Mouse (Mus musculus): ENCODE measurements around the gene Rps6ka1.

Gene Rps6ka1

DNA sequence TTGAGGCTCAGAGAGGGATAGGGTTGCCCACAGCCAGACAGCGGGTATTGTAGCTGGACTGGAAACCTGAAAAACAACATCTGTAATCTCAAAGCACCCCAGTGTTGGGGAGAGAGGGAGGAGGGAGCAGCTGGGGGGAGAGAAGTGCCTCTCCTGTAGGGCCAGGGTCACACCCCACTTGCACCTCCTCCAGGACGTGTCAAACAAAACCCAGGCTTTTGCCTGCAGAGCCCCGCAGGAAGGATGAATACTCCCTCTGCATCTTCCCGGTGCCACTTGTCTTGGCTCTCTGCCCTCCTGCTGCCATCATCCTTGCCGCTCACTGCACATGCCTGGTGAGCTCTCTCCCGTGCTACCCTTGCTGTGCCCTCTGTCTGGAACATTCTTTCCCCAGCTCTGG is 10.6 kb upstream of the Rps6ka1 start:
- DNase-seq (ENCODE audit: extremely low spot score, low read depth, low spot score): no peak

- no peak for DNase-seq (ENCODE audit: extremely low spot score, low read depth, low spot score)
Measured at GRCm38 (mm10) chr4:133897431-133897891, 9.9 kb upstream of the Rps6ka1 start.

DNA sequence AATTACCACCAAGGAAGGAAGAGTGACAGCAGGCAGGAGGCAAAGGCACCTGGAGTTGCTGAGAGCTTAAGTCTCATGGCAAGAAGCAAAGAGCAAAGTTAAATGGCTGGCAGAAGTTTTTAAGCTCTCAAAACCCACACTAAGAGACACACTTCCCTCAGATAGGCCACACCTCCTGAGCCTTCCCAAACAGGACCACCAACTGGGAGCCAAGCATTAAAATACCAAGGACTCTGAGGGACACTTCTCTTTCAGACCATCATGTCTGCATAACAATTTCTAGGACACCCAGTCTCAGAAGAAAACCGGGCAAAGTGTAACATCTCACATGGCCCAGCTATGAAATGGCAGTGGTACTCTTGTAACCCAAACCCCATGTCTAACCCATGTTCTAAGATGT is 9.4 kb upstream of the Rps6ka1 start:
- no peak for DNase-seq (ENCODE audit: extremely low spot score, low read depth, low spot score)

- no peak for DNase-seq (ENCODE audit: extremely low spot score, low read depth, low spot score)
Measured at GRCm38 (mm10) chr4:133896002-133896401, 8.4 kb upstream of the Rps6ka1 start.

DNA sequence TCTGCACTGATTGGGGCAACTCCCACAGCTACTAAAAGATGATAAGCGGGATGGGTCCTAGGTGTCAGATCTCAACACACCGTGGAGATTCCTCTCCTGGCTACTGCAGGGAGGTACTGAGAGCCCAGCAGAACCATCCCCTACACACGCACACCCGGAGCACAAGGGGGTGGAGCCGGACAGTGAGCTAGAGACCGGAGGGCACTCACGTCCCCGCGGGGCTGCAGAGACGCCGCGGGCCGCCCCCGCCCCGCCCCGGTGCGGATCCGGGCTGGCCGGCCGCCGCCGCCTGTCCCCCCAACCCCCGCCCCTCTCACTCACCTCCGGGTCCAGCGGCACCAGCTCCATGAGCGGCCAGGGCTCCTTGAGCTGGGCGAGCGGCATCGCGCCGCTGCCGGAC is 348 bp downstream of the Rps6ka1 start:
- DNase-seq (ENCODE audit: extremely low spot score, low read depth, low spot score): no peak

- no peak for DNase-seq (ENCODE audit: extremely low spot score, low read depth, low spot score)
Measured at GRCm38 (mm10) chr4:133885991-133886501, 1.6 kb downstream of the Rps6ka1 start.

DNA sequence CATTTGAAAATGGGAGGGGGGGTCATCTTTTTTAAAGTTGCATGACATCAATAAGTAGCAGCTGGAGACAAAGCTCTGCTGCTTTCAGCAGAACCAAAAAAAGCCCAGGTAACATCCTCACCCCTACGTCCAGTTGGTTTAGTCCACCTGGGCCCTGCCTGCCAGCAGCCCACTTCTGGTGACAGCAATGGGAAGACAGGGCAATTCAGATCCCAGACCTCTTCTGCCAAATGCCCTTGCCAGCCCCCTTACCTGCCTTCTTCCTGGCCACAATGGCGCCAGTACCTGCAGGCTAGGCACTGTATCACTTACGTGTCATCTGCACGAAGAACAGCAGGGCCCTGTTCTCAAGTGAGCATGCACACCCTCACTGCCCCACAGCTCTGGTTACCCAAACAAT is 2.3 kb downstream of the Rps6ka1 start:
- DNase-seq (ENCODE audit: extremely low spot score, low read depth, low spot score): no peak

- no peak for DNase-seq (ENCODE audit: extremely low spot score, low read depth, low spot score)
Measured at GRCm38 (mm10) chr4:133884888-133885287, 2.7 kb downstream of the Rps6ka1 start.

GRCm38 (mm10) chr4:133884127-133884753 is 3.4 kb downstream of the Rps6ka1 start:
- DNase-seq (ENCODE audit: extremely low spot score, low read depth, low spot score): no peak

- DNase-seq (ENCODE audit: extremely low spot score, low read depth, low spot score): no peak
Measured at GRCm38 (mm10) chr4:133881851-133882250, 5.7 kb downstream of the Rps6ka1 start.

- no peak for DNase-seq (ENCODE audit: extremely low spot score, low read depth, low spot score)
Measured at GRCm38 (mm10) chr4:133881399-133881798, 6.2 kb downstream of the Rps6ka1 start.

GRCm38 (mm10) chr4:133879145-133879902 is 8.3 kb downstream of the Rps6ka1 start:
- no peak for DNase-seq (ENCODE audit: extremely low spot score, low read depth, low spot score)

GRCm38 (mm10) chr4:133877850-133878755 is 9.5 kb downstream of the Rps6ka1 start:
- DNase-seq (ENCODE audit: extremely low spot score, low read depth, low spot score): no peak

DNA sequence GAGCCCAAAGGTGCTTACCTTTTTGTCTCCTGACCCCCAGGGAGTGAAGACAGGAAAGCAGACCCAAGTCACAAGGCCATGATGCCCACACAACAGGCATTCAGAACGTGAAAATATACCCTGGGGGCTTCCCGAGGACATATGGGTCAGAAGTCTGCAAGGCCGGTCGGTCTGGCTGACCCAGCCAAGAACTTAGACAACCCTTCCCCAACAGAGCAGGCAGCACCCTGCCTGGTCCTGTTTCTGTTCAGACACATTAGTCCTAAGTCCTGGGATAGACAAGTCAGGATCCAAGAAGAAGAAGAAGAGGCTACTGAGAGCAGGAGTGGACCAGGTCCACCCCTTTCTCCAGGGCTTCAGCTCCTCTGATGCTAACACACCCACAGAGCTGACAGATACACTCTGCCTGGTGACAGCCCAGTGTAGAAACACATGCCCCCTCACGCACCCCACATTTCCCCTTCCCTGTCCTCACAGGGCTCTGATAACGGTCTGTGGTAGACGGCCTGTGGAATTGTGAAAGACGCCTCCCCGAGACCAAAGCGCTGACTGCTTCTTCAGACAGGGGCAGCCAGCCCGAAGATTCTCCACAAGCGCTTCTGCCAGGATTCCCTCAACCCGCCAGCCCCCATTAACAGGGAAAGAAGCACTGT is 12.6 kb downstream of the Rps6ka1 start:
- no peak for DNase-seq (ENCODE audit: extremely low spot score, low read depth, low spot score)

DNA sequence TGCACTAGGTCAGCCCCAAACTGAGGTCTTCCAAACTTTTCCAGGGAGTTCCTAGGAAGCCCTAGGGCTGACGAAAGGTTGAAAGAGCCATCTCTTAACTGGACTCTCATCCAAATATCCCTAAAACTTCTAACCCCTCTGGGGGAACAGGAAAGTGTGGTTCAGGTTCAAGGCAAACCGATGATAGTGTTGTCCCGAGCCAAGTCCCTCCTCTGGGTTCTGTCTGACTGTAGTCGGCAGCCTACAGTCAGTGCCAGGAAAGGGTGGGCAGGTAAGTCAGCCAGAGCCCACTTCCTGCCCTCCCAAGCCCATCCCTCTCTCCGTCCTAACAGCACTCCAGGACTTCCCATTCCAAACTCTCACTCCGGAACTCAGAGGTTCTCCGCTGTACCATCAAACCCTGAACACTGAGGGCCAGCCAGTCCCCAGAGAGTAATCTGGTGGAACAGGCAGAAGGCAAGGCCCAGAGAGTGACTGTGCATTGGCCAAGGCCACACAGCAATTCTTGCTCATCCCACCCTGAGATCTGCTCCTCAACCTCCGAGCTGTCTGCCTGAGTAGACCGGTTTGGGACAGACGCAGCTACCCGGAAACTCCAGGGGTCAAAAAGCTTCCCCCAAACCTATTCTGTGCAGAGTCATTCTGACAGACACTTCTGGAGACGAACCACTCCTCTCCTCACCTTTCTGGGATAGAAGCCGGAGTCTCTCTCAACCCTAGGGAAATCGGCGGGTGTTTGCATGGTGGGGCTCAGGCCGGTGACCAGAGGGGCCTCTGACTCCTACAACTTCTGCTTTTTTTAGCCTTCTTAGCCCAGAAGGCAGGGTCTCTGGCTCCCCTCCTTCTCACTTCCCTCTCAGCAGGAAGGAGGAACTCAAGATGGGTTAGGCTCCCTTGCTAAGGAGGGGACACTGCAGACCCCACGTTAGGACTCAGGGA is 13.4 kb downstream of the Rps6ka1 start:
- DNase-seq (ENCODE audit: extremely low spot score, low read depth, low spot score): no peak

- no peak for DNase-seq (ENCODE audit: extremely low spot score, low read depth, low spot score)
Measured at GRCm38 (mm10) chr4:133873431-133873851, 14.2 kb downstream of the Rps6ka1 start.

DNA sequence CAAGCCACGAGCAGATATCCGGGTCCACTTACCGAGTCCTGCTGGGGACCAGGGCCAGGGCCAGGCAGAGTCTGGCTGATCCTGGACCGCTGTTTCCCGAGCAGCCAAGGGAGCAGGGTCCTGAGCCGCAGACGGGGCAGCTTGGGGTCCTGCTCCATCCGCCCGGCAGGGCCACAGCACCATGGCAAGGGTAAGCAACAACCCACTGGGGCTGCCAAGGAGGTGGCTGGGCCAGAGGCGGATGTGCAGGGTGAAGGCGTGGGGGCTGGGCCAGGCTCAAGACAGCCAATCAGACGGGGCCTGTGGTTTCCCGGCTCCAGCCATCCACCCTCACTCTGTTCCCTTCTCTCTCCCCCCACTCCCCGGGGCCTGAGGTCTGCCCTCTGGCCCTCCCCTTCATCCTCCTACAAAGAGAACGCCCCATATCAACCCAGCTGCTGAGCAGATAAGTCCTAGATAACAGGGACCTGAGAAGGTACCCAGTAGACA is 14.7 kb downstream of the Rps6ka1 start:
- DNase-seq (ENCODE audit: extremely low spot score, low read depth, low spot score): no peak

DNA sequence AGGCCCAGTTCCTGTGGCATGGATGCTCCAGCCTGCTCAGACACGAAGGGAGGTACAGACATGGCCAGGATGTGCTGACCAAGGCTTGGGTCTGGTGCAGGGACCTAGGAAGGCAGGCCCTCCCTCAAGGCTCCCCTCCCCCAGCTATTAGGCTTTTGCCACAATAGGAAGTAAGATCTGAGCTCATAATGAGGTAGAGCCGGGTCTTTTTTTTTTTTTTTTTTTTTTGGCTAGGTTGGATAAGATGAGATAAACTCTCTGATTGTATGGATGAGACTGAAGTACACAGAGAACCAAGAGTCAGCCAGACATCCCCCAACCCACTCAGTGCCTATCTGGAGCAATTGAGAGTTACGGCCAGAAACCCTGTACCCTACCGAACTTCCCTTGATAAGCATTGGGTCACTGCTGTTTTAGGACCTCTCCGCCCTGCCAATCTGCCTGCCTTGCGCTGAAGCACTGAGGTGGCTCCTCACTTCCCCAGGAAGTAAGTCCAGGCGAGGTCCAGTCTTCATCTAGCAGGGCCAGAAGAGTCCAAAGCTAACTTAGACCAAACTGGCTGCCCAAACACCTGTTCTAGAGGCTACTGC is 15.3 kb downstream of the Rps6ka1 start:
- no peak for DNase-seq (ENCODE audit: extremely low spot score, low read depth, low spot score)

- DNase-seq (ENCODE audit: extremely low spot score, low read depth, low spot score): no peak
Measured at GRCm38 (mm10) chr4:133865231-133865630, 22.4 kb downstream of the Rps6ka1 start.

Data from hindlimb bud, embryonic 11.5 days (tissue).